9 mouse cellular contexts compared by ENCODE assay signal in genomic region chr10:60445031-60445593, GRCm38 (mm10). TPM values are rescaled to one million over a fixed set of nuclear protein-coding genes. Genes with fewer than 3 reads are reported as not detected.
DNase-seq lines count a peak whose midpoint lies in the region; ATAC-seq and TF ChIP-seq lines count a peak whose summit lies in the region.
"Had no signal": no experiment of that assay in that cellular context is flagged by ENCODE, and none has a peak within 500 bp of the region (broad histone marks: within the 10 kb centered on the region; RNA-seq: fewer than 3 reads in every experiment).

No protein-coding gene starts in this region.

- no peaks in the 10 kb centered on the region for H3K36me3 ChIP-seq in heart, embryonic 10.5 days
- no peaks in the 10 kb centered on the region for H3K36me3 ChIP-seq in heart, embryonic 11.5 days (ENCODE audit: control insufficient read depth, insufficient read depth, low read length)
- H3K36me3 ChIP-seq in myocyte (ENCODE audit: control insufficient read depth, insufficient read depth): no peaks in the 10 kb centered on the region
- no peaks in the 10 kb centered on the region for H3K36me3 ChIP-seq in intestine, postnatal 0 days (ENCODE audit: control insufficient read depth, insufficient read depth)

- no peak for ATAC-seq in heart, embryonic 11.5 days (replicated peaks; ENCODE audit: insufficient number of reproducible peaks, low FRiP score, low TSS enrichment)
- ATAC-seq in intestine, postnatal 0 days: no peak

- H3K79me2 ChIP-seq in myocyte (ENCODE audit: control insufficient read depth, insufficient read depth): no peaks in the 10 kb centered on the region

- H3K4me2 ChIP-seq in heart, embryonic 11.5 days: no peak overlapping the region
- no peak overlapping the region for H3K4me2 ChIP-seq in myocyte (ENCODE audit: low read depth)
- H3K4me2 ChIP-seq in intestine, postnatal 0 days (replicated peaks; ENCODE audit: low read depth): no peak overlapping the region

- peak; percentile 91 for DNase-seq in heart, embryonic 10.5 days (ENCODE audit: low spot score)
- DNase-seq in urinary bladder, postnatal 4 days (ENCODE audit: low spot score in 2 of 2): peak; percentile 56 to 68
- DNase-seq in urinary bladder, adult 2 months (ENCODE audit: low spot score): no peak
- peak; percentile 10 for DNase-seq in kidney, adult 18-20 months
- DNase-seq in B cell, adult 2 months: no peak

- peaks cover 2% of the 10 kb centered on the region; the same call in 1 of the 2 replicates for H3K27me3 ChIP-seq in heart, embryonic 10.5 days (ENCODE audit: insufficient read depth, poor library complexity, severe bottlenecking)
- no peaks in the 10 kb centered on the region for H3K27me3 ChIP-seq in heart, embryonic 11.5 days (ENCODE audit: control insufficient read depth, insufficient read depth, low read length)
- peaks cover 26% of the 10 kb centered on the region for H3K27me3 ChIP-seq in myocyte (ENCODE audit: control insufficient read depth, insufficient read depth, insufficient read length)
- no peaks in the 10 kb centered on the region for H3K27me3 ChIP-seq in intestine, postnatal 0 days (replicated peaks; ENCODE audit: control insufficient read depth, insufficient read depth, low read length)

- no peak overlapping the region for H3K4me3 ChIP-seq in heart, embryonic 10.5 days
- H3K4me3 ChIP-seq in heart, embryonic 11.5 days (ENCODE audit: low read depth, low read length): no peak overlapping the region
- H3K4me3 ChIP-seq in myocyte: no peak overlapping the region
- H3K4me3 ChIP-seq in intestine, postnatal 0 days (ENCODE audit: low read depth, low read length): no peak overlapping the region

- no peak for TF ChIP-seq POLR2A in myocyte (IDR thresholded peaks at IDR 0.05; ENCODE audit: insufficient read length, low read depth)

- H3K9ac ChIP-seq in heart, embryonic 11.5 days (ENCODE audit: low read depth, low read length): no peak overlapping the region
- H3K9ac ChIP-seq in intestine, postnatal 0 days (ENCODE audit: low read depth, low read length): no peak overlapping the region

- H3K4me1 ChIP-seq in heart, embryonic 10.5 days: no peaks in the 10 kb centered on the region
- no peaks in the 10 kb centered on the region for H3K4me1 ChIP-seq in heart, embryonic 11.5 days (ENCODE audit: control insufficient read depth, insufficient read depth, low read length)
- H3K4me1 ChIP-seq in intestine, postnatal 0 days (replicated peaks; ENCODE audit: control insufficient read depth, insufficient read depth, low read length): no peaks in the 10 kb centered on the region

- no peaks in the 10 kb centered on the region for H3K9me3 ChIP-seq in heart, embryonic 10.5 days
- H3K9me3 ChIP-seq in heart, embryonic 11.5 days (replicated peaks; ENCODE audit: control insufficient read depth, low read length): no peaks in the 10 kb centered on the region
- no peaks in the 10 kb centered on the region for H3K9me3 ChIP-seq in intestine, postnatal 0 days (ENCODE audit: control insufficient read depth)

- no peak overlapping the region for H3ac ChIP-seq in myocyte (ENCODE audit: control insufficient read depth, insufficient read length)

- 60% methylated on average over 8 of the region's 8 CpGs for WGBS in heart, embryonic 10.5 days
- WGBS in heart, embryonic 11.5 days (ENCODE audit: insufficient replicate concordance): 57% methylated on average over 8 of the region's 8 CpGs
- WGBS in intestine, postnatal 0 days: 65% methylated on average over 8 of the region's 8 CpGs

- no peak for TF ChIP-seq CTCF in intestine, postnatal 0 days (IDR thresholded peaks at IDR 0.05; ENCODE audit: low read depth)

- H3K27ac ChIP-seq in heart, embryonic 10.5 days: no peak overlapping the region
- no peak overlapping the region for H3K27ac ChIP-seq in heart, embryonic 11.5 days (ENCODE audit: low read depth, low read length)
- H3K27ac ChIP-seq in intestine, postnatal 0 days (ENCODE audit: low read depth, low read length): no peak overlapping the region

TF ChIP-seq in myocyte, 11 proteins besides CTCF, POLR2A, EP300 and RAD21:
- peak in 2 of 3 experiments; percentile 59 to 67 for TF ChIP-seq MYOD1 (IDR thresholded peaks at IDR 0.05; ENCODE audit: control insufficient read depth in 1 of 3, insufficient read length in 2 of 3, low read depth in 2 of 3)
- TF ChIP-seq MAX (IDR thresholded peaks at IDR 0.05; ENCODE audit: low read depth): no peak
- TF ChIP-seq TCF12 (IDR thresholded peaks at IDR 0.05; ENCODE audit: insufficient read depth, poor library complexity, severe bottlenecking): no peak
- peak in 1 of 3 experiments; percentile 23 for TF ChIP-seq MYOG (IDR thresholded peaks at IDR 0.05; ENCODE audit: control insufficient read depth in 1 of 3, insufficient read depth in 1 of 3, insufficient read length in 2 of 3, low read depth in 2 of 3)
- TF ChIP-seq REST (IDR thresholded peaks at IDR 0.05; ENCODE audit: insufficient read depth, insufficient read length): peak; percentile 79
- no peak for TF ChIP-seq CEBPB (IDR thresholded peaks at IDR 0.05; ENCODE audit: insufficient read depth, poor library complexity, severe bottlenecking)

RNA-seq across cellular contexts. Expression of gene Gm17455, which starts 45.6 kb away (rescaled TPM):
- 0.59 and 0.89 TPM in 2 replicates for polyA plus RNA-seq in heart, embryonic 10.5 days (2016; fragmentation: Nextera tagmentation; extraction: Ambion mirVana)
- 0.66 and 1.6 TPM in 2 replicates for polyA plus RNA-seq in heart, embryonic 11.5 days (2014; fragmentation: Nextera tagmentation; extraction: Ambion mirVana)
- polyA plus RNA-seq in urinary bladder, adult 2 months (2012; rRNA removed): 0.47 and 0.66 TPM in 2 replicates
- 20.5 TPM for polyA plus RNA-seq in myocyte (2012; fragmentation: generic; extraction: Trizol)
- polyA plus RNA-seq in intestine, postnatal 0 days (2015; fragmentation: Nextera tagmentation; extraction: Ambion mirVana): 0.65 and 1.1 TPM in 2 replicates
- polyA plus RNA-seq: liver, embryonic 16.5 days had no signal

Comparison
In these comparisons a context has a peak if more than half of its experiments do, and no peak if none do; other contexts are left out.
1. DNase-seq: peak in heart, embryonic 10.5 days (single experiment), urinary bladder, postnatal 4 days (2 of 2) and kidney, adult 18-20 months (single experiment); none in urinary bladder, adult 2 months (single experiment) and B cell, adult 2 months (0 of 2).